Mouse (Mus musculus) large intestine, adult 2 months (tissue): ENCODE results near the gene Lbp. TPM values are rescaled to one million over a fixed set of nuclear protein-coding genes. Genes with fewer than 3 reads are reported as not detected.

Experiments used
- polyA plus RNA-seq: library from polyadenylated mRNA; depleted of rRNA; stranded (reverse); fragments of >200 nt; gene quantifications from 2 replicates; pipeline ENCODE4 v1.2.3, GENCODE M21; 2012; rRNA removed

Lbp gene
- polyA plus RNA-seq, 1 experiment: 11.8 TPM

Other genes with a start within 250 kb of the Lbp start
- gene Tgm2, start 160.1 kb upstream of the Lbp start, polyA plus RNA-seq: 143 and 152 TPM in 2 replicates
- 1.6 and 2.5 TPM in 2 replicates for gene D630003M21Rik, start 77.3 kb upstream of the Lbp start, polyA plus RNA-seq
- not detected in 2 replicates for gene Bpi, start 48.4 kb upstream of the Lbp start, polyA plus RNA-seq
- gene Snhg11, start 69.1 kb downstream of the Lbp start, polyA plus RNA-seq: 1.1 and 2.7 TPM in 2 replicates
- gene Ralgapb, start 103.4 kb downstream of the Lbp start, polyA plus RNA-seq: 12.0 and 21.8 TPM in 2 replicates
- gene Adig, start 196.1 kb downstream of the Lbp start, polyA plus RNA-seq: 3.3 and 5.6 TPM in 2 replicates
- not detected in 2 replicates for gene Arhgap40, start 206.3 kb downstream of the Lbp start, polyA plus RNA-seq